Mouse (Mus musculus): ENCODE measurements around the gene Fam120a. TPM values are rescaled to one million over a fixed set of nuclear protein-coding genes. Genes with fewer than 3 reads are reported as not detected.

The Fam120a gene
- total and polyA plus RNA-seq, 2 experiments from 2014 or later = 10.3 to 76.3 TPM

- Histone ChIP-seq H3K27me3 (ENCODE audit: insufficient read depth, low read length) (no peaks in the 10 kb centered on the region), H3K9me3 (ENCODE audit: low read length) (no peaks in the 10 kb centered on the region), H3K36me3 (ENCODE audit: insufficient read depth, low read length) (no peaks in the 10 kb centered on the region), H3K9ac (replicated peaks; ENCODE audit: low read length) (no peak overlapping the region), H3K4me1 (ENCODE audit: insufficient read depth, low read length) (peaks cover 4% of the 10 kb centered on the region), H3K4me3 (ENCODE audit: low read length) (no peak overlapping the region), H3K4me2 (ENCODE audit: low read depth, low read length) (no peak overlapping the region), H3K27ac (peak overlapping the region; percentile 41; the same call in 1 of the 2 replicates)
- 56% methylated on average over 8 of the region's 8 CpGs for WGBS
- ATAC-seq (peak; percentile 41; the same call in 1 of the 2 replicates), DNase-seq (ENCODE audit: low spot score) (peak; percentile 67)
- no peak for TF ChIP-seq CTCF (IDR thresholded peaks at IDR 0.05; ENCODE audit: low read depth)
Observed at GRCm38 (mm10) chr13:48850771-48851170, 117.0 kb downstream of the Fam120a start.

- Histone ChIP-seq H3K4me3 (ENCODE audit: low read length) (no peak overlapping the region), H3K27me3 (ENCODE audit: insufficient read depth, low read length) (no peaks in the 10 kb centered on the region), H3K4me1 (ENCODE audit: insufficient read depth, low read length) (peaks cover 4% of the 10 kb centered on the region), H3K4me2 (ENCODE audit: low read depth, low read length) (no peak overlapping the region), H3K9me3 (ENCODE audit: low read length) (no peaks in the 10 kb centered on the region), H3K27ac (peak overlapping the region; percentile 41; the same call in 1 of the 2 replicates), H3K36me3 (ENCODE audit: insufficient read depth, low read length) (no peaks in the 10 kb centered on the region), H3K9ac (replicated peaks; ENCODE audit: low read length) (no peak overlapping the region)
- ATAC-seq (no peak), DNase-seq (ENCODE audit: low spot score) (no peak)
- TF ChIP-seq CTCF (IDR thresholded peaks at IDR 0.05; ENCODE audit: low read depth) = no peak
- 64% methylated on average over 2 of the region's 2 CpGs for WGBS
Observed at GRCm38 (mm10) chr13:48850326-48850725, 117.5 kb downstream of the Fam120a start.

- DNase-seq (ENCODE audit: low spot score) = peak; percentile 66
- peaks cover 4% of the 10 kb centered on the region for H3K4me1 ChIP-seq (ENCODE audit: insufficient read depth, low read length)
- H3K27ac ChIP-seq = no peak overlapping the region
Observed at GRCm38 (mm10) chr13:48849155-48849554, 118.7 kb downstream of the Fam120a start.

GRCm38 (mm10) chr13:48845308-48845707, 122.5 kb downstream of the Fam120a start:
- 76% methylated on average over 4 of the region's 4 CpGs for WGBS
- Histone ChIP-seq H3K4me3 (ENCODE audit: low read length) (no peak overlapping the region), H3K9ac (replicated peaks; ENCODE audit: low read length) (no peak overlapping the region), H3K36me3 (ENCODE audit: insufficient read depth, low read length) (no peaks in the 10 kb centered on the region), H3K27me3 (ENCODE audit: insufficient read depth, low read length) (no peaks in the 10 kb centered on the region), H3K9me3 (ENCODE audit: low read length) (no peaks in the 10 kb centered on the region), H3K4me2 (ENCODE audit: low read depth, low read length) (no peak overlapping the region), H3K27ac (no peak overlapping the region), H3K4me1 (ENCODE audit: insufficient read depth, low read length) (no peaks in the 10 kb centered on the region)
- no peak for DNase-seq (ENCODE audit: low spot score)
- no peak for TF ChIP-seq CTCF (IDR thresholded peaks at IDR 0.05; ENCODE audit: low read depth)
- no peak for ATAC-seq

More at GRCm38 (mm10) chr13:48849155-48849554, 118.7 kb downstream of the Fam120a start:
- Histone ChIP-seq H3K36me3 (ENCODE audit: insufficient read depth, low read length) (no peaks in the 10 kb centered on the region), H3K4me3 (ENCODE audit: low read length) (no peak overlapping the region), H3K27me3 (ENCODE audit: insufficient read depth, low read length) (no peaks in the 10 kb centered on the region), H3K9ac (replicated peaks; ENCODE audit: low read length) (no peak overlapping the region), H3K4me2 (ENCODE audit: low read depth, low read length) (no peak overlapping the region), H3K9me3 (ENCODE audit: low read length) (no peaks in the 10 kb centered on the region)
- TF ChIP-seq CTCF (IDR thresholded peaks at IDR 0.05; ENCODE audit: low read depth) = no peak
- no peak for ATAC-seq
- WGBS = 29% methylated on average over 3 of the region's 3 CpGs

GRCm38 (mm10) chr13:48843530-48843929, 124.3 kb downstream of the Fam120a start:
- no peak overlapping the region for H3K4me3 ChIP-seq (ENCODE audit: low read length)
- H3K9ac ChIP-seq (replicated peaks; ENCODE audit: low read length) = no peak overlapping the region
- ATAC-seq = no peak
- no peak overlapping the region for H3K27ac ChIP-seq
- no peaks in the 10 kb centered on the region for H3K4me1 ChIP-seq (ENCODE audit: insufficient read depth, low read length)
- no peaks in the 10 kb centered on the region for H3K36me3 ChIP-seq (ENCODE audit: insufficient read depth, low read length)
- no peak for TF ChIP-seq CTCF (IDR thresholded peaks at IDR 0.05; ENCODE audit: low read depth)
- no peak for DNase-seq (ENCODE audit: low spot score)
- no peaks in the 10 kb centered on the region for H3K9me3 ChIP-seq (ENCODE audit: low read length)
- 95% methylated on average over 1 of the region's 1 CpGs for WGBS
- H3K4me2 ChIP-seq (ENCODE audit: low read depth, low read length) = no peak overlapping the region
- H3K27me3 ChIP-seq (ENCODE audit: insufficient read depth, low read length) = no peaks in the 10 kb centered on the region

- no peak overlapping the region for H3K4me2 ChIP-seq (ENCODE audit: low read depth, low read length)
- DNase-seq (ENCODE audit: low spot score) = no peak
- no peak for TF ChIP-seq CTCF (IDR thresholded peaks at IDR 0.05; ENCODE audit: low read depth)
- WGBS = 59% methylated on average over 5 of the region's 5 CpGs
- H3K4me3 ChIP-seq (ENCODE audit: low read length) = no peak overlapping the region
- no peaks in the 10 kb centered on the region for H3K27me3 ChIP-seq (ENCODE audit: insufficient read depth, low read length)
- no peaks in the 10 kb centered on the region for H3K4me1 ChIP-seq (ENCODE audit: insufficient read depth, low read length)
- no peak overlapping the region for H3K27ac ChIP-seq
- no peaks in the 10 kb centered on the region for H3K36me3 ChIP-seq (ENCODE audit: insufficient read depth, low read length)
- no peaks in the 10 kb centered on the region for H3K9me3 ChIP-seq (ENCODE audit: low read length)
- ATAC-seq = no peak
- no peak overlapping the region for H3K9ac ChIP-seq (replicated peaks; ENCODE audit: low read length)
Observed at GRCm38 (mm10) chr13:48841905-48842592, 125.8 kb downstream of the Fam120a start.

- H3K9ac ChIP-seq (replicated peaks; ENCODE audit: low read length) = no peak overlapping the region
- ATAC-seq (no peak), DNase-seq (ENCODE audit: low spot score) (no peak)
- 90% methylated on average over 2 of the region's 2 CpGs for WGBS
- H3K4me3 ChIP-seq (ENCODE audit: low read length) = no peak overlapping the region
- TF ChIP-seq CTCF (IDR thresholded peaks at IDR 0.05; ENCODE audit: low read depth) = no peak
- no peaks in the 10 kb centered on the region for H3K9me3 ChIP-seq (ENCODE audit: low read length)
- no peaks in the 10 kb centered on the region for H3K36me3 ChIP-seq (ENCODE audit: insufficient read depth, low read length)
- no peaks in the 10 kb centered on the region for H3K4me1 ChIP-seq (ENCODE audit: insufficient read depth, low read length)
- H3K4me2 ChIP-seq (ENCODE audit: low read depth, low read length) = no peak overlapping the region
- no peaks in the 10 kb centered on the region for H3K27me3 ChIP-seq (ENCODE audit: insufficient read depth, low read length)
- H3K27ac ChIP-seq = no peak overlapping the region
Observed at GRCm38 (mm10) chr13:48838284-48838683, 129.5 kb downstream of the Fam120a start.

Data from hindbrain, postnatal 0 days (tissue).